Mouse (Mus musculus) heart, postnatal 0 days (tissue): ENCODE data around the gene Kif2a. TPM values are rescaled to one million over a fixed set of nuclear protein-coding genes. Genes with fewer than 3 reads are reported as not detected.

Experiments used
- ATAC-seq: fragments of 200-750 bp; cut with Nextera tagmentation; 2 replicates; pipeline ENCODE4 v1.8.0; 2017; ENCODE audit warnings: low read depth, moderate number of reproducible peaks, moderate library complexity; ENCODE audit not compliant: insufficient read depth
- DNase-seq: peaks from one replicate; pipeline ENCODE4 v3.0.0-alpha.2; 2016; ENCODE audit warnings: low spot score
- H3K27ac ChIP-seq: fragments of 300-500 bp; sonication (generic); 2 replicates; pipeline ENCODE4 v1.5.1; 2014; ENCODE audit warnings: low read depth, mild to moderate bottlenecking
- H3K27me3 ChIP-seq: fragments of 300-500 bp; sonication (generic); 2 replicates; pipeline ENCODE4 v1.6.1; 2014; ENCODE audit warnings: low read length, mixed read lengths; ENCODE audit not compliant: control insufficient read depth, insufficient read depth
- H3K36me3 ChIP-seq: fragments of 300-500 bp; sonication (generic); replicated peaks from 2 replicates; pipeline ENCODE4 v1.6.1; 2014; ENCODE audit warnings: low read length, mixed read lengths; ENCODE audit not compliant: control insufficient read depth, insufficient read depth
- H3K4me1 ChIP-seq: fragments of 300-500 bp; sonication (generic); 2 replicates; pipeline ENCODE4 v1.6.1; 2014; ENCODE audit warnings: antibody characterized with exemption; ENCODE audit not compliant: control insufficient read depth, insufficient read depth
- H3K4me2 ChIP-seq: fragments of 300-500 bp; sonication (generic); 2 replicates; pipeline ENCODE4 v1.6.1; 2014; ENCODE audit warnings: low read depth, mild to moderate bottlenecking, low read length, moderate library complexity
- H3K4me3 ChIP-seq: fragments of 300-500 bp; sonication (generic); 2 replicates; pipeline ENCODE4 v1.5.1; 2014; ENCODE audit warnings: low read depth, low read length
- H3K9ac ChIP-seq: fragments of 300-500 bp; sonication (generic); replicated peaks from 2 replicates; pipeline ENCODE4 v1.6.1; 2014; ENCODE audit warnings: low read depth, low read length, mixed read lengths
- H3K9me3 ChIP-seq: fragments of 300-500 bp; sonication (generic); replicated peaks from 2 replicates; pipeline ENCODE4 v1.6.1; 2016; ENCODE audit warnings: low read length; ENCODE audit not compliant: control insufficient read depth
- CTCF ChIP-seq: IDR thresholded peaks from 2 replicates; pipeline ENCODE4 v1.5.1; 2016; ENCODE audit warnings: antibody characterized with exemption, control low read depth, low read depth
- EP300 ChIP-seq: IDR thresholded peaks from 2 replicates; pipeline ENCODE4 v1.6.1; 2016; ENCODE audit warnings: antibody characterized with exemption, low read depth
- WGBS: fragments of 180-500 bp; shearing (Covaris S2); extraction: QIAGEN DNeasy Blood & Tissue Kit; methylation state at CpG from one replicate; pipeline ENCODE4 v1.1.7; 2014; 5-methylcytosine and 5-hydroxymethylcytosine counted together
- polyA plus RNA-seq: library from polyadenylated mRNA; unstranded; fragments of >200 nt; fragmentation: Nextera tagmentation; extraction: Ambion mirVana; gene quantifications from 2 replicates; pipeline ENCODE4 v1.2.1, GENCODE M21; 2015
- total RNA-seq: library from RNA; depleted of rRNA; stranded (reverse); fragments of >200 nt; gene quantifications from 2 replicates; pipeline ENCODE4 v1.2.3, GENCODE M21; 2014; ENCODE audit warnings: low replicate concordance

The Kif2a gene
- total and polyA plus RNA-seq, 2 experiments from 2014 or later: 6.5 to 11.7 TPM

DNA sequence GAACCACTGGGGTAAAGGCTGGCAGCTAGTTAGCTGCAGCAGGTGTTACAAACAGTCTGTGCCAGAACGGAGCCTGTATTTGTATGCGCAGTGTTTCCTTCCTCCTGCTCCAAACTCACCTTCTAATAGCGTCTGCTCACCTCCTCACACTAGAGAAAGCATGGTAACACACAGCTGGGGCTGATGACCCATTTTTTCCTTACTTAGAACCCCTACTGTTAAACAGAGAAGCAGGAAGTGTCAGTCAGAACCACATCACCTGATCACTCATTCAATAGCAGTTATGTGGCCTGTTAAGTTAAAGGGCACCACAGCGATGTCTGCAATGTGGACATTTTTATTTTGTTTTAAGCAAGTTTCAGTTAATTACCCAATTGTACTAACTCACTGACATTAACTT lies 64.4 kb downstream of the Kif2a start:
- Histone ChIP-seq H3K4me2 (no peak overlapping the region), H3K4me3 (no peak overlapping the region), H3K27ac (no peak overlapping the region), H3K9me3 (no peaks in the 10 kb centered on the region), H3K4me1 (no peaks in the 10 kb centered on the region), H3K36me3 (peaks cover 62% of the 10 kb centered on the region), H3K9ac (no peak overlapping the region), H3K27me3 (no peaks in the 10 kb centered on the region)
- TF ChIP-seq EP300 (no peak), CTCF (no peak)
- DNase-seq (no peak), ATAC-seq (no peak)
- WGBS: 89% methylated on average over 4 of the region's 4 CpGs

- Histone ChIP-seq H3K9ac (no peak overlapping the region; the same call in 1 of the 2 replicates), H3K4me3 (no peak overlapping the region), H3K36me3 (peaks cover 64% of the 10 kb centered on the region), H3K4me2 (no peak overlapping the region), H3K4me1 (no peaks in the 10 kb centered on the region), H3K27ac (peak overlapping the region; percentile 82), H3K27me3 (no peaks in the 10 kb centered on the region), H3K9me3 (no peaks in the 10 kb centered on the region)
- peak; percentile 30 for DNase-seq
- peak; percentile 67 for ATAC-seq
- WGBS: 50% methylated on average over 3 of the region's 3 CpGs
- no peak for TF ChIP-seq CTCF
Observed at GRCm38 (mm10) chr13:106954880-106955279, 67.0 kb downstream of the Kif2a start.

DNA sequence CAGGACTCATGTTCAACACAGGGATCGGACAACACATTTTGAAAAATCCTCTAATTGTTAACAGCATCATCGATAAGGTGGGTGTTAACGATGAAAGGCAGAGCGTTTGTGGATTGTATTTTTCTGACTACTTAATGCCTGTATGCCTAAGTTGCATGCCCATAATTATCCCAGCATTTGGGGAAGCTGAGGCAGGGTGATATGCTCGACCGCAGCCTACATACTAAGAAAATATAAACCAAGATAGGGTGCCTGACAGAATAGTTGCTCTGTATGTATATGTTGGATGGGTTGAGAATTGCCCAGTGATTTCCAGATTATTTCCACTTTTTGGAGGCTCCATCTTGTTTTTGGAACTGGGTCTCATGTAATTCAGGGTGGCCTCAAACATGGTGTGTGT lies 74.3 kb downstream of the Kif2a start:
- no peak for ATAC-seq
- Histone ChIP-seq H3K9ac (peak overlapping the region; percentile 85), H3K4me3 (peak overlapping the region; percentile 97), H3K4me1 (peaks cover 12% of the 10 kb centered on the region), H3K4me2 (peak overlapping the region; percentile 73), H3K27me3 (no peaks in the 10 kb centered on the region), H3K36me3 (peaks cover 28% of the 10 kb centered on the region), H3K9me3 (no peaks in the 10 kb centered on the region), H3K27ac (no peak overlapping the region)
- 2% methylated on average over 6 of the region's 6 CpGs for WGBS
- TF ChIP-seq EP300: no peak
- no peak for DNase-seq

- H3K4me1 ChIP-seq: peaks cover 12% of the 10 kb centered on the region
- H3K27me3 ChIP-seq: no peaks in the 10 kb centered on the region
- H3K4me3 ChIP-seq: peak within 1 kb of the TSS; percentile 97
- no peaks in the 10 kb centered on the region for H3K9me3 ChIP-seq
- TF ChIP-seq EP300 (no peak), CTCF (no peak)
- peak within 1 kb of the TSS; percentile 85 for H3K9ac ChIP-seq
- peak within 1 kb of the TSS; percentile 89 for H3K27ac ChIP-seq
- peak within 1 kb of the TSS; percentile 73 for H3K4me2 ChIP-seq
- ATAC-seq (peak; percentile 98), DNase-seq (peak; percentile 94)
- H3K36me3 ChIP-seq: peaks cover 21% of the 10 kb centered on the region
- 0% methylated on average over 68 of the region's 68 CpGs for WGBS
Observed at GRCm38 (mm10) chr13:106946594-106947540, 75.1 kb downstream of the Kif2a start, which contains the start of gene Dimt1. Dimt1 (plus strand) TSS chr13:106947127.

DNA sequence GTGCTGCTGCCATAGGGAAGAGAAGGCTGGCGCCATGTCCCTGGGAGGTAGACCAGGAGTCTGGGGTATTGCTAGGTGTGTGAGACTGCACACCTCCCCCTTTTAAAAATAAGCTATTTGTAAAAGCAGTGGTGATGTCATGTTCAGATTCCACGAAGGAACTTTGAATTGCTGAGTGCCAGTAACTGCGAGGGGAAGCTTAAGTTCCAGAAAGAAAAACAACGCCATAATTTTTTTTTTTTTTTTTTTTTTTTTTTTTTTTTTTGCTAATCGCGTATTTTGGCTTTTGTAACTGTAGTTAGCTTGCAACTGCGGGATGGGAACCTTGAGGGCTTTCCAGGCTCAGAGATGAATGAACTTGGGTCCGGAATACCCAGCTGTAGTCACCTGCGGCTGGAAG lies 76.4 kb downstream of the Kif2a start:
- Histone ChIP-seq H3K36me3 (peaks cover 13% of the 10 kb centered on the region), H3K27ac (no peak overlapping the region), H3K4me1 (peaks cover 12% of the 10 kb centered on the region), H3K4me2 (no peak overlapping the region), H3K27me3 (no peaks in the 10 kb centered on the region), H3K9ac (no peak overlapping the region), H3K9me3 (no peaks in the 10 kb centered on the region), H3K4me3 (no peak overlapping the region)
- DNase-seq (no peak), ATAC-seq (no peak)
- 74% methylated on average over 9 of the region's 9 CpGs for WGBS
- no peak for TF ChIP-seq EP300
- no peak for TF ChIP-seq CTCF
